Mouse (Mus musculus) hindbrain, embryonic 13.5 days (tissue): ENCODE data around the gene Cdc42ep4. TPM values are rescaled to one million over a fixed set of nuclear protein-coding genes. Genes with fewer than 3 reads are reported as not detected.
A peak's percentile ranks its signal among the peaks of the same experiment; 100 is the strongest.

ENCODE experiments used
- ATAC-seq: fragments of 200-750 bp; cut with Nextera tagmentation; 2 replicates; pipeline ENCODE4 v1.8.0; 2017; ENCODE audit warnings: moderate TSS enrichment; ENCODE audit not compliant: low FRiP score
- H3K27ac ChIP-seq: fragments of 300-500 bp; sonication (generic); 2 replicates; pipeline ENCODE4 v1.5.1; 2015; ENCODE audit warnings: inconsistent platforms, mild to moderate bottlenecking, moderate library complexity
- H3K27me3 ChIP-seq: fragments of 300-500 bp; sonication (generic); 2 replicates; pipeline ENCODE4 v1.6.1; 2015; ENCODE audit warnings: mild to moderate bottlenecking, inconsistent platforms
- H3K36me3 ChIP-seq: fragments of 300-500 bp; sonication (generic); 2 replicates; pipeline ENCODE4 v1.6.1; 2015; ENCODE audit warnings: mild to moderate bottlenecking, inconsistent platforms
- H3K4me1 ChIP-seq: fragments of 300-500 bp; sonication (generic); replicated peaks from 2 replicates; pipeline ENCODE4 v1.6.1; 2015; ENCODE audit warnings: inconsistent platforms
- H3K4me2 ChIP-seq: fragments of 300-500 bp; sonication (generic); 2 replicates; pipeline ENCODE4 v1.6.1; 2015; ENCODE audit warnings: inconsistent platforms, mild to moderate bottlenecking, moderate library complexity
- H3K4me3 ChIP-seq: fragments of 300-500 bp; sonication (generic); 2 replicates; pipeline ENCODE4 v1.5.1; 2015; ENCODE audit warnings: mild to moderate bottlenecking, inconsistent platforms
- H3K9ac ChIP-seq: fragments of 300-500 bp; sonication (generic); 2 replicates; pipeline ENCODE4 v1.6.1; 2015; ENCODE audit warnings: mild to moderate bottlenecking, inconsistent platforms
- H3K9me3 ChIP-seq: fragments of 300-500 bp; sonication (generic); 2 replicates; pipeline ENCODE4 v1.6.1; 2016; ENCODE audit warnings: inconsistent platforms
- WGBS: fragments of 180-500 bp; shearing (Covaris S2); methylation state at CpG from one replicate; pipeline ENCODE4 v1.1.7; 2015; 5-methylcytosine and 5-hydroxymethylcytosine counted together
- polyA plus RNA-seq: library from polyadenylated mRNA; unstranded; fragments of >200 nt; fragmentation: Nextera tagmentation; extraction: Ambion mirVana; gene quantifications from 2 replicates; pipeline ENCODE4 v1.2.1, GENCODE M21; 2015

Gene Cdc42ep4
- polyA plus RNA-seq, 1 experiment from 2014 or later: 73.0 TPM

DNA sequence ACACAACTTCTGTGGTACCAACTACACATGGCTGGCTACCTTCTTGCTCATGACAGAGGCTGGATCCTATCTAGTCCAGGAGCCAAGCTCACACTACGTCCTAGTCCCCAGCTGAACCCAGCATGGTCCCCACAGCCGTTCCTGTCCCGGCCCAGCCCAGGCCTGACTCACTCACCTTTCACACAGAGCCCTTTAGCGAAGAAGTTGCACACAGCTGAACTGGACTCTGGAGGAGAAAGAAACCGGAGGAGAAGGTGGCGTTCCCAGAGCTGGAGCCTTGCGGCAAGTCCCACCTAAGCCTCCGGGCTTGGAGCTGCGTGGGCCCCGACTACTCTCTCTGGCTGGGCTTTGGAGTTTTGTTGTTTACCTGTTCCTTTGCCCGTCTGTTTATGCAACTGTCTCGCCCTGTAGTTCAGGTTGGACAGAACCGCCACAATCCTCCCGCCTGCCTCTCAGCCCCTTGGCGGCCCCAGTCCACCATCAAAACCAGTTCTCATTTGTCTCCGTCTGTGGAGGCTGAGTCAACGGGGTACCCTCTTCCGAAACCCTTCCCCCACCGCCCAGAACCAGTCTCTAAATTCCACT lies 43.0 kb downstream of the Cdc42ep4 start:
- H3K4me3 ChIP-seq: no peak overlapping the region
- H3K27ac ChIP-seq: no peak overlapping the region
- no peak for ATAC-seq
- H3K9me3 ChIP-seq: no peaks in the 10 kb centered on the region
- WGBS: 46% methylated on average over 19 of the region's 19 CpGs
- no peak overlapping the region for H3K9ac ChIP-seq
- peaks cover 19% of the 10 kb centered on the region for H3K4me1 ChIP-seq
- peaks cover 28% of the 10 kb centered on the region for H3K27me3 ChIP-seq
- H3K36me3 ChIP-seq: peaks cover 13% of the 10 kb centered on the region
- no peak overlapping the region for H3K4me2 ChIP-seq

DNA sequence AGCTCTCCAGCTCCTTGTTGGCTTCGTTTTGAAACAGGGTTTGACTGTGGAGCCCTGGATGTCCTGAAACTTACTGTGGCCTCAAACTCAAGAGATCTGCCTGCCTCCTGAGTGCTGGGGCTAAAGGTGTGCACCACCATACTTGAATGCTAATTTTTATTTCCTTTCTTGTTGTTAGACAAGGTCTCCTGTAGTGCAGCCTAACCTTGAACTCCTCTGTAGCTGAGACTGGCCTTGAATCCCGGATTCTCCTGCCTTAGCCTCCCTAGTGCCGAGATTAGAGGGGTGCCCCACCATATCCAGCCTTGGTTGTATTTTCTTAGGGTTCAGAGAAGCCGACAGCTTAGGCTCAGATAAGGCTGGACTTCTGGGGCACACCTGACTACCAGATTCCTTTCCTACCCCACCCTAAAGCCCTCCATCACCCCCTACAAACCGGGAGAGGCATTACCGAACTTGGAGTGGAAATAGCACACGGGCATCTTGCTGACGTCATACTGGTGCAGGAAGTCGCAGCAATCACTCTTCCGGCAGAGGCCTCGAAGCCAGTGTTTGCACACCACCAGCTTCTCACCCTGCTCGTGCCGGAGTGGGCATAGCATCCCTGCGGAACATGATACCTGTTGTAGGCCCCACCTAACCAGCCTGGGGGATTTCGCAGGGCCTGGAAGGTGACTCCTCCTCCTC lies 45.6 kb downstream of the Cdc42ep4 start:
- no peak for ATAC-seq
- H3K27ac ChIP-seq: no peak overlapping the region
- H3K27me3 ChIP-seq: peaks cover 25% of the 10 kb centered on the region
- H3K9me3 ChIP-seq: no peaks in the 10 kb centered on the region
- peaks cover 13% of the 10 kb centered on the region for H3K36me3 ChIP-seq
- H3K4me2 ChIP-seq: no peak overlapping the region
- H3K4me1 ChIP-seq: peaks cover 19% of the 10 kb centered on the region
- 91% methylated on average over 15 of the region's 15 CpGs for WGBS
- H3K4me3 ChIP-seq: no peak overlapping the region
- H3K9ac ChIP-seq: no peak overlapping the region

DNA sequence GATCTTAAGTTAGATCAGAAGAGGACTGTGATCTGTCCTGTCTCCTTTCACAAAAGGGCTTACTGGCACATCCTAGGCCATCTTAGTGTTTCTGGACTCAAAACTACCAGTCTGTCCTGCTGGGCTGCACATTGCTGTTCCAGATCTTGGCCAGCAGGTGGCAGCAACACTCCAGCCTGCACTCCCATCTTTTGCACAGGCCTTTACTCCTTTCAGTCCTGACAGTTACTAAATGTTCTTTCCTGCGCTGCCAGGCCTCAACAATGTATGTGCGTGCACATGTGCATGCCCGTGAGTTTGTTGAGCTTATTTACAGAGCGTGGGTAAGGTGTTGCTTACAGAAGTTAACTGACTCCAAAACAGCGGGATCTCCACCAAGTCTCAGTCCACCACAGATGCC lies 47.9 kb downstream of the Cdc42ep4 start:
- Histone ChIP-seq H3K4me3 (no peak overlapping the region), H3K9me3 (no peaks in the 10 kb centered on the region), H3K27ac (no peak overlapping the region), H3K4me2 (no peak overlapping the region), H3K27me3 (peaks cover 14% of the 10 kb centered on the region), H3K9ac (no peak overlapping the region), H3K4me1 (no peaks in the 10 kb centered on the region), H3K36me3 (peaks cover 27% of the 10 kb centered on the region)
- peak; percentile 55; the same call in 1 of the 2 replicates for ATAC-seq
- 35% methylated on average over 5 of the region's 5 CpGs for WGBS

DNA sequence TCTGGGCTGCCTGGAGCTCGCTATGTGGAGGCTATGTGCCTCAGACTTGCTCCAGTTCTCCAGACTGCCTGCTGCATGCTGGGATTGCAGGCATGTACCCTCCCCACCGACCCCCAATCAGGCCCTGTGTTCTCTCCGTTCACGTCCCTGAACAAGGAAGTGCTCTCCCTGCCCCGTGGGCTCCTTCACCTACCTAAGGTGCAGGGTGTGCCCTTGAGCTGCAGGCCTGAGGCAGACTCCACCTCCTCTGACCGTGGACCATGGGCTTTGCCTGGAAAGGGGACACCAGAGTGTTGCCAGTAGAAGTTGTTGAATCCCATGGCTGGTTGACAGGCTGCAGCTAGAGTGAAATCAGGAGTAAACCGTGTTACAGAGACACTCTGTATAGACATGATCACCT lies 52.0 kb downstream of the Cdc42ep4 start:
- Histone ChIP-seq H3K36me3 (peaks cover 47% of the 10 kb centered on the region), H3K9ac (no peak overlapping the region; the same call in 1 of the 2 replicates), H3K4me3 (no peak overlapping the region), H3K27me3 (no peaks in the 10 kb centered on the region), H3K4me2 (no peak overlapping the region), H3K4me1 (no peaks in the 10 kb centered on the region), H3K9me3 (0 out of 2 replicates have a peak, but pooled peaks cover 8% of the 10 kb centered on the region), H3K27ac (no peak overlapping the region)
- WGBS: 90% methylated on average over 7 of the region's 7 CpGs
- ATAC-seq: no peak

DNA sequence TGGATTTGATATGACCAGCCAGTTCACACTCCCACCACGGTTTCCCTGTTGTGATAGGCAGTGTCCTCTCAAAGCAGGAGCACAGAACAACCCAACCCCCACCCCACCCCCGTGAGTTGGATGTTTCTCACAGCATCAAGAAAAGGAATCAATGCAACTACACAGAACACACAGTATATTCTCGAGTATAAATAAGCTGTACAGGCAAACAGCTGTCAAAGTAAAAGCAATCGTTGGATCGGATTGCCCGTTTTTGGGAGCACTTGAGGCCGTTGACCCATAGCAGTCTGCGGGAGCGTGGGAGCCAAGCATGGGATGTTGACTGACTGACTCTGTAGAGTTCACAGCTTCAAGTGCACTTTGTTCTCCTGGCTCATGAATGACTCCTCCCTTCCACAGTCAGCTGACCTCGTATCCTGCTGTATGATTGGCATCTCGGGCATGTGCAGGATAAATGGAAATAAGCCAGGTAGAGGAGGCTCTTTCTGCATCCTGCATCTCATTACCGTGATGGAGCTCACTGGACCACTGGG lies 53.6 kb downstream of the Cdc42ep4 start:
- Histone ChIP-seq H3K27me3 (no peaks in the 10 kb centered on the region), H3K4me2 (no peak overlapping the region), H3K9ac (no peak overlapping the region), H3K4me1 (no peaks in the 10 kb centered on the region), H3K4me3 (no peak overlapping the region), H3K36me3 (peaks cover 63% of the 10 kb centered on the region), H3K27ac (no peak overlapping the region), H3K9me3 (0 out of 2 replicates have a peak, but pooled peaks cover 8% of the 10 kb centered on the region)
- WGBS: 83% methylated on average over 12 of the region's 12 CpGs
- no peak for ATAC-seq

DNA sequence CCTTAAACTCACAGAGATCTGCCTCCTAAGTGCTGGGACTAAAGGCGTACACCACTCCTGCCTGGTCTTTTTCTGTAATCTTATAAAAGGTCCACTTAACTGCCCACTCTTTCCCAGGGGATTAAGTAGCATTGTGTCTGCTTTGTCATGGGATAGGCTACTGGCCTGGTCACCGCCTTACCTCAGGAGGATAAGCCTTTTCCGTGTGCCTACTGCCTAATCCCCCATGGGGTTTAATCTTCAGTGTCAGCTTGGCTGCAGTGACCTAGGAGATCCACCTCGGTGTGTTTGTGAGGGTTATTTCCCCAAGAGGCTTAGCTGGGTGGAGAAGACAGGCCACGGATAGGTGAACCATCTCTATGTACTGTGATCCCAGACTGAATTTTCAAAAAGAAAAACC lies 54.1 kb downstream of the Cdc42ep4 start:
- no peak overlapping the region for H3K4me2 ChIP-seq
- H3K9me3 ChIP-seq: 0 out of 2 replicates have a peak, but pooled peaks cover 8% of the 10 kb centered on the region
- no peak overlapping the region for H3K27ac ChIP-seq

DNA sequence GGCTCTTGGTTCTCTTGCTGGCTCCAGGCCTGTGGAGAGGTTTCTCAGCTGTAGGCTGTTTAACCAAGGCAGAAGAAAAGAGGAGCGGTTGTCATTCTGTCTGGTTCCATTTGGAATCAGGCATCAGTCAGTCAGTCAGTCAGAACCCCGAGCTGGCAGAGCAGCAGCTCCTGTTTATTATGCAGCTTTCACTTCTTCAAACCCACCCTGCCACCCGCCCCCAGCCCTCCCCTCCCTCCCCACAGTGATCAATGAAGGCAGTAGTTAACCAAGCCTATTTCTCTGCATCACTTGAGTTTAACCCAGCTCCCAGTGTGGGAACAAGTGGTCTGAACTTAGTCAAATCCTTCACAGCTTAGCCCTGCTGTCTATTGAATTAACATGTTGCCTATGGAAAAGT lies 59.8 kb downstream of the Cdc42ep4 start:
- no peak overlapping the region for H3K4me3 ChIP-seq
- peaks cover 90% of the 10 kb centered on the region for H3K36me3 ChIP-seq
- WGBS: 68% methylated on average over 3 of the region's 3 CpGs
- H3K9me3 ChIP-seq: 0 out of 2 replicates have a peak, but pooled peaks cover 8% of the 10 kb centered on the region
- no peak overlapping the region for H3K4me2 ChIP-seq
- H3K4me1 ChIP-seq: peaks cover 6% of the 10 kb centered on the region
- H3K27ac ChIP-seq: no peak overlapping the region
- no peak overlapping the region for H3K9ac ChIP-seq
- no peak for ATAC-seq
- no peaks in the 10 kb centered on the region for H3K27me3 ChIP-seq

More for the DNA sequence above, 54.1 kb downstream of the Cdc42ep4 start:
- ATAC-seq: no peak
- no peaks in the 10 kb centered on the region for H3K4me1 ChIP-seq
- H3K27me3 ChIP-seq: no peaks in the 10 kb centered on the region
- WGBS: 78% methylated on average over 5 of the region's 5 CpGs
- no peak overlapping the region for H3K9ac ChIP-seq
- H3K36me3 ChIP-seq: peaks cover 68% of the 10 kb centered on the region
- H3K4me3 ChIP-seq: no peak overlapping the region

DNA sequence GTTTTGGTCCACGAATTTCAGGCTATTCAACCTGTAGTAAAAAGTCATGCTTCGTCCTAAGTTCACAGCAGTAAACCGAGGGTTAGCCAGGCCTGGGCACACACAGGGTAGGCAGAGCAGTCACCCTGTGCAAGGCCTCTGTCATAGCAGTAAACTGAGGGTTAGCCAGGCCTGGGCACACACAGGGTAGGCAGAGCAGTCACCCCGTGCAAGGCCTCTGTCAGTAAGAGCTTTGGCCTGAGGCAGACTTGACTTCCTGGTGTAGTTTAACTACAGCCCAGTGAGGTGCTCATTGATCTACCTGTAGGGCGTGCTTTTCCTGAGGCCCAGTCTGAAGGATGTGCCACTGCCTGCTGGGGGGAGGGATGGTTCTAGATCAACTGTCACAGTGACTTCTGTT lies 60.4 kb downstream of the Cdc42ep4 start:
- ATAC-seq: no peak
- H3K4me3 ChIP-seq: no peak overlapping the region
- H3K4me2 ChIP-seq: no peak overlapping the region
- H3K9ac ChIP-seq: no peak overlapping the region; the same call in 1 of the 2 replicates
- 0 out of 2 replicates have a peak, but pooled peaks cover 8% of the 10 kb centered on the region for H3K9me3 ChIP-seq
- no peak overlapping the region for H3K27ac ChIP-seq
- no peaks in the 10 kb centered on the region for H3K27me3 ChIP-seq
- peaks cover 84% of the 10 kb centered on the region for H3K36me3 ChIP-seq
- WGBS: 95% methylated on average over 5 of the region's 5 CpGs
- peaks cover 11% of the 10 kb centered on the region for H3K4me1 ChIP-seq

DNA sequence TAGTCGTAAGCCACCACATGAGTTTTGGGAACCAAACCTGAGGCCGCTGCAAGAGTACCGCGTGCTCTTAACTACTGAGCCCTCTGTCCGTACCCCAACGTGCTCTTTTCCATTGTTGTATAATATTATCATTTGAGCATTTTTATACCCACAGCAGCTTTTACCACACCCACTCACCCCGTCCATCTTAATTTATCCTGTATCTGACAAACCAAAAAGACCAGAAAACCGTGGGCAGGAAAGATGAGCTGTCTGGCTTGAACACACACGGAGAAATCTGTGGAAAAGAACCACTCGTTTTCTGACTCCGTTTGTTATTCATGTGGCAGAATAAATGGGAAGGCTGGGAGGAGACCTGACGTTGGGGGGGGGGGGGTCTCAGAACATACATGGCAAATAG lies 61.2 kb downstream of the Cdc42ep4 start:
- H3K36me3 ChIP-seq: peaks cover 78% of the 10 kb centered on the region
- no peak overlapping the region for H3K27ac ChIP-seq
- H3K4me3 ChIP-seq: no peak overlapping the region
- no peak overlapping the region for H3K9ac ChIP-seq
- H3K4me2 ChIP-seq: no peak overlapping the region
- H3K9me3 ChIP-seq: 0 out of 2 replicates have a peak, but pooled peaks cover 5% of the 10 kb centered on the region
- peaks cover 19% of the 10 kb centered on the region for H3K4me1 ChIP-seq
- ATAC-seq: no peak
- WGBS: 89% methylated on average over 12 of the region's 12 CpGs
- H3K27me3 ChIP-seq: no peaks in the 10 kb centered on the region

DNA sequence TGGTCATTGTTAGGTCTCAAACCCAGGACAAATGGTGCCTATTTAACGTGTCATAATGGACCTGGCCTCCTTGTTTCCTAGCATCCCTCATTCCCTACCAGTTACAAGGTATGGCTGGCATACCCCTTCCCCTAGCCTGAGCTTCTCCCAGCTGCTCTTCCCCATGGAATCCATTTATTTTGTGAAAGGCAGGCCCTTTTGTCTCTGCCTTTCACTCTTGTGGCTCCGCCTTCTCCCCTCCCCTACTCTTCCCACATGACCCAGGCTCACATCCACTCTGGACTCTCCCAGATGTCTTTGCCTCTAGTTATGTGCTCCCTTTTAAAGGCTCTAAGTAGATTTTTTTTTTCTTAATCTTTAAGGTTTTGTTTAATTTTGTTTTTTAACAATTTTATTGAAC lies 64.7 kb downstream of the Cdc42ep4 start:
- Histone ChIP-seq H3K4me3 (no peak overlapping the region), H3K4me2 (no peak overlapping the region), H3K27me3 (no peaks in the 10 kb centered on the region), H3K36me3 (peaks cover 44% of the 10 kb centered on the region), H3K9me3 (no peaks in the 10 kb centered on the region), H3K4me1 (peaks cover 38% of the 10 kb centered on the region), H3K27ac (peak overlapping the region; percentile 23; the same call in 1 of the 2 replicates), H3K9ac (no peak overlapping the region)
- no peak for ATAC-seq
- 28% methylated on average over 2 of the region's 2 CpGs for WGBS

DNA sequence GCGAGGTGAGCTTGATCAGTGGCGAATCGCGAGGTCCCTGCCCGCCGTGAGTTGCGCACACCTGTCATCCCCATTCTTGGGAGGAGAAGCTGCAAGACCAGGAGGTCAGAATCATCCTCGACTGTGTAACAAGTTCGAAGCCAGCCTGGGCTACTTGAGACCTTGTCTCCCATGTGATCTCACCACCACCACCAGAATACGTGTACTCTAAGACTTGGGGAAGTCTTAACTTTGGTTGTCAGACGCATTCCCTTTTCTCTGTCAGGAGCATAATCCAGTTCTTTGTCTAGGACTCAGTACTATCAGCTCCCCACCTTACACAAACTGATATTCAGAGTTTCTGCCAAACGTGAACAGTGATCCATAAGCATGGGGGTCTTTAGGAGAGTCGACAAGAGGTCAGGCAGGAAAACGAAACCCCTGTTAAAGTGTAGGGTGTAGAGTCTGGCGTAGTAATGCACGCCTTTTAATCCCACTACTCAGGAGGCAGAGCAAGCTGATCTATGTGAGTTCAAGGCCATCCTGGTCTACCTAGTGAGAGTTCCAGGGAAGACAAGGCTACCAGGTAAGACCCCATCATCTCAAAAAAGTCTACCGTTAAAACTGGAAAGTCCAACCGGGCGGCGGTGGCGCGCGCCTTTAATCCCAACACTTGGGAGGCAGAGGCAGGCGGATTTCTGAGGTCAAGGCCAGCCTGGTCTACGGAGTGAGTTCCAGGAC lies 66.8 kb downstream of the Cdc42ep4 start:
- peak overlapping the region; percentile 96 for H3K27ac ChIP-seq
- whole genome bisulfite sequencing: 44% methylated on average over 25 of the region's 25 CpGs
- no peak for ATAC-seq

More for the DNA sequence above, 66.8 kb downstream of the Cdc42ep4 start:
- Histone ChIP-seq H3K36me3 (peaks cover 24% of the 10 kb centered on the region), H3K27me3 (no peaks in the 10 kb centered on the region), H3K9me3 (no peaks in the 10 kb centered on the region), H3K4me3 (peak overlapping the region; percentile 93), H3K4me1 (peaks cover 52% of the 10 kb centered on the region), H3K9ac (peak overlapping the region; percentile 81), H3K4me2 (peak overlapping the region; percentile 94)
